Mouse (Mus musculus) ovary, postnatal 10 days (tissue): ENCODE data around the gene Mall.

Source experiments
- DNase-seq: peaks from one replicate; pipeline ENCODE4 v3.0.0; 2022; ENCODE audit warnings: low spot score

The Mall gene

GRCm38 (mm10) chr2:127729671-127730070 lies at the start of gene Mall:
TSS of gene Mall (minus strand) at chr2:127729932.
- no peak for DNase-seq

- no peak for DNase-seq
Measured at GRCm38 (mm10) chr2:127778451-127778850, 48.7 kb upstream of the Mall start.

GRCm38 (mm10) chr2:127775013-127775412 lies 45.3 kb upstream of the Mall start:
- DNase-seq, result no peak

GRCm38 (mm10) chr2:127774578-127774941 lies 44.8 kb upstream of the Mall start:
- DNase-seq, result no peak

- no peak for DNase-seq
Measured at GRCm38 (mm10) chr2:127773938-127774577, 44.3 kb upstream of the Mall start.

GRCm38 (mm10) chr2:127761587-127761986 lies 31.9 kb upstream of the Mall start:
- DNase-seq, result no peak

GRCm38 (mm10) chr2:127760429-127761000 lies 30.8 kb upstream of the Mall start:
- DNase-seq, result no peak

GRCm38 (mm10) chr2:127760014-127760413 lies 30.3 kb upstream of the Mall start:
- no peak for DNase-seq

- DNase-seq, result no peak
Measured at GRCm38 (mm10) chr2:127759157-127759880, 29.6 kb upstream of the Mall start.

GRCm38 (mm10) chr2:127757171-127757570 lies 27.4 kb upstream of the Mall start:
- DNase-seq, result no peak

- no peak for DNase-seq
Measured at GRCm38 (mm10) chr2:127754113-127754512, 24.4 kb upstream of the Mall start.

GRCm38 (mm10) chr2:127751849-127752610 lies 22.3 kb upstream of the Mall start:
- DNase-seq, result no peak

- no peak for DNase-seq
Measured at GRCm38 (mm10) chr2:127749376-127749775, 19.6 kb upstream of the Mall start.

- DNase-seq, result no peak
Measured at GRCm38 (mm10) chr2:127748316-127748715, 18.6 kb upstream of the Mall start.

- DNase-seq, result no peak
Measured at GRCm38 (mm10) chr2:127742637-127743036, 12.9 kb upstream of the Mall start.

- DNase-seq, result no peak
Measured at GRCm38 (mm10) chr2:127740756-127741519, 11.2 kb upstream of the Mall start.

GRCm38 (mm10) chr2:127737885-127738284 lies 8.2 kb upstream of the Mall start:
- DNase-seq, result no peak

GRCm38 (mm10) chr2:127736631-127737209 lies 7.0 kb upstream of the Mall start:
- no peak for DNase-seq

GRCm38 (mm10) chr2:127735512-127736145 lies 5.9 kb upstream of the Mall start:
- no peak for DNase-seq

GRCm38 (mm10) chr2:127734889-127735288 lies 5.2 kb upstream of the Mall start:
- DNase-seq, result no peak
